Mouse (Mus musculus): ENCODE results near the gene Ciao2a. TPM values are rescaled to one million over a fixed set of nuclear protein-coding genes. Genes with fewer than 3 reads are reported as not detected.
A peak's percentile ranks its signal among the peaks of the same experiment; 100 is the strongest.

Ciao2a gene
- total RNA-seq, 1 experiment: 55.9 TPM

GRCm38 (mm10) chr9:66102668-66103067, 23.7 kb upstream of the Ciao2a start:
- Histone ChIP-seq H3K36me3 (ENCODE audit: control insufficient read depth, insufficient read depth, low read length, poor library complexity, severe bottlenecking) (no peaks in the 10 kb centered on the region; the same call in 1 of the 2 replicates), H3K9me3 (ENCODE audit: control insufficient read depth, insufficient read depth, low read depth, low read length) (no peaks in the 10 kb centered on the region), H3K4me1 (ENCODE audit: control insufficient read depth in 2 of 2, insufficient read depth in 2 of 2, low read length in 2 of 2, poor library complexity in 1 of 2) (0 out of 4 replicates have a peak, but pooled peaks cover 0 to 2% of the 10 kb centered on the region in 2 experiments), H3K27ac (ENCODE audit: insufficient read depth, low read depth, low read length, poor library complexity, severe bottlenecking) (no peak overlapping the region), H3K4me3 (ENCODE audit: insufficient read depth in 1 of 2, low read depth in 1 of 2, low read length in 2 of 2, poor library complexity in 1 of 2, severe bottlenecking in 1 of 2) (no peak overlapping the region), H3K9ac (ENCODE audit: insufficient read depth, low read depth, low read length, poor library complexity, severe bottlenecking) (no peak overlapping the region)
- TF ChIP-seq MAFK (IDR thresholded peaks at IDR 0.05; ENCODE audit: insufficient read depth, low read depth, low read length) (no peak), ZNF384 (IDR thresholded peaks at IDR 0.05; ENCODE audit: low read depth, low read length) (no peak), HCFC1 (IDR thresholded peaks at IDR 0.05; ENCODE audit: borderline replicate concordance, insufficient read depth, low read length) (no peak), ZC3H11A (IDR thresholded peaks at IDR 0.05; ENCODE audit: borderline replicate concordance, low read depth, low read length) (no peak), CHD2 (IDR thresholded peaks at IDR 0.05; ENCODE audit: low read depth, low read length) (no peak)
- in situ Hi-C loops (cut with MboI; ENCODE audit: low sequenced_read_pairs in 2 of 2, unreplicated experiment in 2 of 2): no loop called here
- no peak for DNase-seq (ENCODE audit: low read depth, low spot score)

GRCm38 (mm10) chr9:66104601-66105000, 21.8 kb upstream of the Ciao2a start:
- in situ Hi-C loops (cut with MboI; ENCODE audit: low sequenced_read_pairs in 2 of 2, unreplicated experiment in 2 of 2): no loop called here
- Histone ChIP-seq H3K4me3 (ENCODE audit: insufficient read depth in 1 of 2, low read depth in 1 of 2, low read length in 2 of 2, poor library complexity in 1 of 2, severe bottlenecking in 1 of 2) (no peak overlapping the region), H3K9ac (ENCODE audit: insufficient read depth, low read depth, low read length, poor library complexity, severe bottlenecking) (no peak overlapping the region), H3K4me1 (ENCODE audit: control insufficient read depth in 2 of 2, insufficient read depth in 2 of 2, low read length in 2 of 2, poor library complexity in 1 of 2) (0 out of 4 replicates have a peak, but pooled peaks cover 0 to 2% of the 10 kb centered on the region in 2 experiments), H3K27ac (ENCODE audit: insufficient read depth, low read depth, low read length, poor library complexity, severe bottlenecking) (no peak overlapping the region), H3K36me3 (ENCODE audit: control insufficient read depth, insufficient read depth, low read length, poor library complexity, severe bottlenecking) (no peaks in the 10 kb centered on the region; the same call in 1 of the 2 replicates), H3K9me3 (ENCODE audit: control insufficient read depth, insufficient read depth, low read depth, low read length) (no peaks in the 10 kb centered on the region)
- no peak for DNase-seq (ENCODE audit: low read depth, low spot score)
- TF ChIP-seq MAFK (IDR thresholded peaks at IDR 0.05; ENCODE audit: insufficient read depth, low read depth, low read length) (peak; percentile 49; the same call in 1 of the 2 replicates), ZC3H11A (IDR thresholded peaks at IDR 0.05; ENCODE audit: borderline replicate concordance, low read depth, low read length) (no peak)

- Histone ChIP-seq H3K4me1 (ENCODE audit: control insufficient read depth in 2 of 2, insufficient read depth in 2 of 2, low read length in 2 of 2, poor library complexity in 1 of 2) (0 out of 4 replicates have a peak, but pooled peaks cover 0 to 2% of the 10 kb centered on the region in 2 experiments), H3K4me3 (ENCODE audit: insufficient read depth in 1 of 2, low read depth in 1 of 2, low read length in 2 of 2, poor library complexity in 1 of 2, severe bottlenecking in 1 of 2) (no peak overlapping the region), H3K9me3 (ENCODE audit: control insufficient read depth, insufficient read depth, low read depth, low read length) (no peaks in the 10 kb centered on the region), H3K27ac (ENCODE audit: insufficient read depth, low read depth, low read length, poor library complexity, severe bottlenecking) (no peak overlapping the region), H3K9ac (ENCODE audit: insufficient read depth, low read depth, low read length, poor library complexity, severe bottlenecking) (no peak overlapping the region), H3K36me3 (ENCODE audit: control insufficient read depth, insufficient read depth, low read length, poor library complexity, severe bottlenecking) (no peaks in the 10 kb centered on the region; the same call in 1 of the 2 replicates)
- in situ Hi-C loops (cut with MboI; ENCODE audit: low sequenced_read_pairs in 2 of 2, unreplicated experiment in 2 of 2): no loop called here
- no peak for DNase-seq (ENCODE audit: low read depth, low spot score)
- no peak for TF ChIP-seq ZNF384 (IDR thresholded peaks at IDR 0.05; ENCODE audit: low read depth, low read length)
- TF ChIP-seq HCFC1 (IDR thresholded peaks at IDR 0.05; ENCODE audit: borderline replicate concordance, insufficient read depth, low read length): no peak
- TF ChIP-seq MAFK (IDR thresholded peaks at IDR 0.05; ENCODE audit: insufficient read depth, low read depth, low read length): no peak
- no peak for TF ChIP-seq ZC3H11A (IDR thresholded peaks at IDR 0.05; ENCODE audit: borderline replicate concordance, low read depth, low read length)
- no peak for TF ChIP-seq CHD2 (IDR thresholded peaks at IDR 0.05; ENCODE audit: low read depth, low read length)
Measured at GRCm38 (mm10) chr9:66105168-66105567, 21.2 kb upstream of the Ciao2a start.

GRCm38 (mm10) chr9:66109574-66109973, 16.8 kb upstream of the Ciao2a start:
- in situ Hi-C loops (cut with MboI; ENCODE audit: low sequenced_read_pairs in 2 of 2, unreplicated experiment in 2 of 2): no loop called here
- H3K9ac ChIP-seq (ENCODE audit: insufficient read depth, low read depth, low read length, poor library complexity, severe bottlenecking): no peak overlapping the region
- 0 out of 4 replicates have a peak, but pooled peaks cover 0 to 2% of the 10 kb centered on the region in 2 experiments for H3K4me1 ChIP-seq (ENCODE audit: control insufficient read depth in 2 of 2, insufficient read depth in 2 of 2, low read length in 2 of 2, poor library complexity in 1 of 2)
- H3K27ac ChIP-seq (ENCODE audit: insufficient read depth, low read depth, low read length, poor library complexity, severe bottlenecking): no peak overlapping the region
- no peak overlapping the region for H3K4me3 ChIP-seq (ENCODE audit: insufficient read depth in 1 of 2, low read depth in 1 of 2, low read length in 2 of 2, poor library complexity in 1 of 2, severe bottlenecking in 1 of 2)
- H3K9me3 ChIP-seq (ENCODE audit: control insufficient read depth, insufficient read depth, low read depth, low read length): no peaks in the 10 kb centered on the region
- no peaks in the 10 kb centered on the region for H3K36me3 ChIP-seq (ENCODE audit: control insufficient read depth, insufficient read depth, low read length, poor library complexity, severe bottlenecking)
- no peak for DNase-seq (ENCODE audit: low read depth, low spot score)
- TF ChIP-seq HCFC1 (IDR thresholded peaks at IDR 0.05; ENCODE audit: borderline replicate concordance, insufficient read depth, low read length): no peak
- no peak for TF ChIP-seq CHD2 (IDR thresholded peaks at IDR 0.05; ENCODE audit: low read depth, low read length)
- no peak for TF ChIP-seq ZC3H11A (IDR thresholded peaks at IDR 0.05; ENCODE audit: borderline replicate concordance, low read depth, low read length)
- no peak for TF ChIP-seq ZNF384 (IDR thresholded peaks at IDR 0.05; ENCODE audit: low read depth, low read length)

- DNase-seq (ENCODE audit: low read depth, low spot score): no peak
- in situ Hi-C loops (cut with MboI; ENCODE audit: low sequenced_read_pairs in 2 of 2, unreplicated experiment in 2 of 2): no loop called here
Measured at GRCm38 (mm10) chr9:66110126-66110525, 16.3 kb upstream of the Ciao2a start.

More at GRCm38 (mm10) chr9:66110126-66110525, 16.3 kb upstream of the Ciao2a start:
- Histone ChIP-seq H3K4me1 (ENCODE audit: control insufficient read depth in 2 of 2, insufficient read depth in 2 of 2, low read length in 2 of 2, poor library complexity in 1 of 2) (0 out of 4 replicates have a peak, but pooled peaks cover 0 to 2% of the 10 kb centered on the region in 2 experiments), H3K9me3 (ENCODE audit: control insufficient read depth, insufficient read depth, low read depth, low read length) (no peaks in the 10 kb centered on the region), H3K36me3 (ENCODE audit: control insufficient read depth, insufficient read depth, low read length, poor library complexity, severe bottlenecking) (no peaks in the 10 kb centered on the region), H3K27ac (ENCODE audit: insufficient read depth, low read depth, low read length, poor library complexity, severe bottlenecking) (no peak overlapping the region), H3K4me3 (ENCODE audit: insufficient read depth in 1 of 2, low read depth in 1 of 2, low read length in 2 of 2, poor library complexity in 1 of 2, severe bottlenecking in 1 of 2) (no peak overlapping the region), H3K9ac (ENCODE audit: insufficient read depth, low read depth, low read length, poor library complexity, severe bottlenecking) (no peak overlapping the region)
- TF ChIP-seq MAFK (IDR thresholded peaks at IDR 0.05; ENCODE audit: insufficient read depth, low read depth, low read length) (no peak), HCFC1 (IDR thresholded peaks at IDR 0.05; ENCODE audit: borderline replicate concordance, insufficient read depth, low read length) (no peak), CHD2 (IDR thresholded peaks at IDR 0.05; ENCODE audit: low read depth, low read length) (no peak), ZC3H11A (IDR thresholded peaks at IDR 0.05; ENCODE audit: borderline replicate concordance, low read depth, low read length) (no peak), ZNF384 (IDR thresholded peaks at IDR 0.05; ENCODE audit: low read depth, low read length) (no peak)

All from ES-E14 (cell line).